Mouse (Mus musculus) C2C12 (cell line): ENCODE data around the gene Shisa7. TPM values are rescaled to one million over a fixed set of nuclear protein-coding genes. Genes with fewer than 3 reads are reported as not detected.

Source experiments
- H3K27me3 ChIP-seq: one replicate; pipeline ENCODE4 v1.6.1; 2011; ENCODE audit not compliant: control insufficient read depth, insufficient read depth, insufficient read length
- H3K36me3 ChIP-seq: one replicate; pipeline ENCODE4 v1.6.1; 2011; ENCODE audit not compliant: control insufficient read depth, insufficient read depth
- H3K4me3 ChIP-seq: one replicate; pipeline ENCODE4 v1.5.1; 2011; ENCODE audit warnings: mild to moderate bottlenecking, control low read depth; ENCODE audit not compliant: poor library complexity, insufficient read depth, severe bottlenecking
- H3K79me2 ChIP-seq: one replicate; pipeline ENCODE4 v1.6.1; 2011; ENCODE audit not compliant: control insufficient read depth, insufficient read depth
- H3K79me3 ChIP-seq: one replicate; pipeline ENCODE4 v1.6.1; 2011; ENCODE audit warnings: low read depth, control low read depth
- H3ac ChIP-seq: one replicate; pipeline ENCODE3; 2011; ENCODE audit warnings: low read depth; ENCODE audit not compliant: control insufficient read depth, insufficient read length
- CEBPB ChIP-seq: IDR thresholded peaks from one replicate; pipeline ENCODE4 v1.6.1; 2011; ENCODE audit warnings: low read depth, mild to moderate bottlenecking, control low read depth, moderate library complexity
- CTCF ChIP-seq: IDR thresholded peaks from one replicate; pipeline ENCODE4 v1.5.1; 2011; ENCODE audit not compliant: control insufficient read depth, insufficient read depth, insufficient read length
- FOSL1 ChIP-seq: IDR thresholded peaks from one replicate; pipeline ENCODE4 v1.8.0; 2011; ENCODE audit warnings: mild to moderate bottlenecking, low read length; ENCODE audit not compliant: poor library complexity, insufficient read depth, severe bottlenecking
- MAX ChIP-seq: IDR thresholded peaks from one replicate; pipeline ENCODE4 v1.6.1; 2011; ENCODE audit warnings: mild to moderate bottlenecking, control low read depth
- MYOD1 ChIP-seq: IDR thresholded peaks from one replicate; pipeline ENCODE4 v1.6.1; 2011; ENCODE audit warnings: low read depth; ENCODE audit not compliant: control insufficient read depth, insufficient read length
- MYOG ChIP-seq: IDR thresholded peaks from one replicate; pipeline ENCODE4 v1.6.1; 2011; ENCODE audit not compliant: control insufficient read depth, insufficient read length; ENCODE audit errors: extremely low read depth
- USF1 ChIP-seq: IDR thresholded peaks from one replicate; pipeline ENCODE4 v1.6.1; 2011; ENCODE audit warnings: low read depth, mild to moderate bottlenecking, control low read depth, moderate library complexity
- polyA plus RNA-seq: library from polyadenylated mRNA; unstranded; fragments of >200 nt; fragmentation: generic; extraction: Trizol; gene quantifications from one replicate; pipeline ENCODE4 v1.2.1, GENCODE M21; 2012; ENCODE audit warnings: missing spikeins

Gene Shisa7
- polyA plus RNA-seq, 1 experiment: not detected

DNA sequence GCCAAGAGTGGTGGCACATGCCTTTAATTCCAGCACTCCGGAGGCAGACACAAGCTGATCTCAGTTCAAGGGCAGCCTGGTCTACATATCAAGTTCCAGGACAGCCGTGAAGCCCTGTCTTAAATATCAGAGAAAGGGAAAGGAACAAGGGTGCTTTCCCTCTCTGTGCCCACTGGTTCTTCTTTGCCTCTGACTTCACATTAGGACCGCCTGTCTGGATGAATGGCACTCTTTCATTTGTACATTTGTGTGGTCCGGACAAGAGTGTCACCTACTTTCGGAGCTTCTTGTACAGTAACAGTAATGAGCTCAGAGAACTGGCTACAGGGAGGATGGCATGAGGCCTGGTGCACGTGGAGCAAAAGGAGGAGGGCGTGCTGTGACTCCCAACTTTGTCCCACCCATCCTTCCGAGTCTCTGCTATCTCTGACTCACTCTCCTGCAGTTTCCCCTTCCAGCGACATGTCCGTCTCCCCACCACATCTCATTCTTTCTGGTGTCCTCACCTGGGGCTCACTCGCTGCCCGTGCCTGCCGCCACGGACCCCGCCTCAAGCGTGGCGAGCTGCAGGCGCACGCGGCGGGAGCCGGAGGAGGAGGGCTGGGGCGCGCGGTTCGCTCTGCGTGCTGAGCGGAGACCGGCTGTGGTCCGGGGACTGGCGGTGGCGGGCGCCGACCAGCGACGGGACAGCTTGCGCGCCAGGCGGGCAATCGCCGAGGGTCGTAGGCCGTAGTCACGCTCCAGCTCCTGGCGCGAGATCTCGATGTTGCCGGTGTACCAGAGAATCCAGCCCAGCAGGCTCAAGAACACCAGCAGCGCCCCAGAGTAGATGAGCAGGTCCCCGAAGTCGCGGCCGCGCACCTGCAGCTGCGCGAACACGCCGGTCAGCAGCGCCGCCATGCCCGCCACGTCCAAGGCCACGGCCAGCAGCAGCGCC lies 55.7 kb downstream of the Shisa7 start:
- H3K36me3 ChIP-seq: peaks cover 14% of the 10 kb centered on the region
- H3K79me3 ChIP-seq: peaks cover 15% of the 10 kb centered on the region
- H3ac ChIP-seq: peak overlapping the region; percentile 92
- H3K27me3 ChIP-seq: no peaks in the 10 kb centered on the region
- peaks cover 34% of the 10 kb centered on the region for H3K79me2 ChIP-seq
- TF ChIP-seq CEBPB: no peak
- peak; percentile 57 for TF ChIP-seq USF1
- peak; percentile 97 for TF ChIP-seq MAX
- TF ChIP-seq CTCF: peak; percentile 25
- peak overlapping the region; percentile 42 for H3K4me3 ChIP-seq

- no peak overlapping the region for H3K4me3 ChIP-seq
- H3K79me2 ChIP-seq: peaks cover 24% of the 10 kb centered on the region
- peaks cover 8% of the 10 kb centered on the region for H3K79me3 ChIP-seq
- H3ac ChIP-seq: no peak overlapping the region
- H3K36me3 ChIP-seq: peaks cover 9% of the 10 kb centered on the region
- H3K27me3 ChIP-seq: no peaks in the 10 kb centered on the region
- TF ChIP-seq CEBPB: no peak
- TF ChIP-seq MYOD1: no peak
- no peak for TF ChIP-seq FOSL1
- TF ChIP-seq MAX: no peak
- no peak for TF ChIP-seq CTCF
- no peak for TF ChIP-seq MYOG
- no peak for TF ChIP-seq USF1
These were observed 60.7 kb downstream of the Shisa7 start for GRCm38 (mm10) chr7:4783667-4784268.

- no peak within 1 kb of the TSS for H3K4me3 ChIP-seq
- no peaks in the 10 kb centered on the region for H3K27me3 ChIP-seq
These were observed 61.7 kb downstream of the Shisa7 start, which contains the start of the genes Il11 and Tmem190 for GRCm38 (mm10) chr7:4782759-4783158. Gene Il11 (minus strand): TSS chr7:4782859. Gene Tmem190 (plus strand): TSS chr7:4782937.

GRCm38 (mm10) chr7:4782130-4782529 lies 62.4 kb downstream of the Shisa7 start:
- no peak overlapping the region for H3ac ChIP-seq
- no peaks in the 10 kb centered on the region for H3K27me3 ChIP-seq
- H3K79me2 ChIP-seq: peaks cover 10% of the 10 kb centered on the region
- no peak overlapping the region for H3K4me3 ChIP-seq
- TF ChIP-seq CEBPB (no peak), MYOG (no peak), CTCF (no peak), MAX (no peak), USF1 (no peak), MYOD1 (no peak), FOSL1 (no peak)
- peaks cover 2% of the 10 kb centered on the region for H3K79me3 ChIP-seq
- peaks cover 9% of the 10 kb centered on the region for H3K36me3 ChIP-seq

More at GRCm38 (mm10) chr7:4782759-4783158, 61.7 kb downstream of the Shisa7 start, which contains the start of the genes Il11 and Tmem190:
- Histone ChIP-seq H3K36me3 (peaks cover 9% of the 10 kb centered on the region), H3ac (no peak within 1 kb of the TSS), H3K79me2 (peaks cover 16% of the 10 kb centered on the region), H3K79me3 (peaks cover 8% of the 10 kb centered on the region)
- no peak for TF ChIP-seq MYOG
- TF ChIP-seq CTCF: no peak
- TF ChIP-seq MYOD1: no peak
- TF ChIP-seq CEBPB: no peak
- no peak for TF ChIP-seq MAX
- no peak for TF ChIP-seq USF1

GRCm38 (mm10) chr7:4779921-4780320 lies 64.6 kb downstream of the Shisa7 start:
- Histone ChIP-seq H3K4me3 (no peak overlapping the region), H3K36me3 (peaks cover 1% of the 10 kb centered on the region), H3K79me2 (no peaks in the 10 kb centered on the region), H3ac (no peak overlapping the region), H3K79me3 (no peaks in the 10 kb centered on the region), H3K27me3 (peaks cover 5% of the 10 kb centered on the region)
- TF ChIP-seq CTCF: no peak
